ENCODE assay signal across 8 mouse cellular contexts in the genomic region with DNA sequence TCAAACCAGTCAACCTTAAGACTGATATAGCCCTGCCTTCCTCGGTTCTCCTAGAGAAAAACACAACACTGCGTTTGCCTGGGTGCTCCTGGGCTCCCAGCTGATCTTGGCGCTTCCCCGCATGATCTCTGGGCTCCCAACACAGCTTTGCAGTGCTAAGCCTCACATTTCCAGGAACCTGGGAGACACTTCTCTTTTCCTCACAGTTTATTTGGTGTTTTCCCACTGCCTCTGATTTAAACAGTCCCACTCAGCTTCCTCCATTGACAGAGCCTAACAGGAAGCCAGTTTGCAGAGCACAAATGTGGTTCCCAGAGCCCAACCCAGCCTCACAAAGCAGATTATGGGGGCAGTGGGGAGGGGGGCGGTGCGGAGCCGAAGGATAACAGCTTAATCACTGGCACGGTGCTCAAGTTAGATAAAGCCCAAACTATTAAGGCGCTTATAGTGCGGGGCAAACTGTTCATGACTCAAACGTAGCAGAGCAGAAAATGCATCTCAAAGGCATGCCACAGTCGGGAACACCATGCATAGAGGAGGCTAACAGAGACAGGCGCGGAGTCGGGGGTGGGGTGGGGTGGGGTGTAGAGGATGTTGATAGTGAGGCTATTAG. TPM values are rescaled to one million over a fixed set of nuclear protein-coding genes. Genes with fewer than 3 reads are reported as not detected.
DNase-seq lines count a peak whose midpoint lies in the region; ATAC-seq and TF ChIP-seq lines count a peak whose summit lies in the region.
"Had no signal": no experiment of that assay in that cellular context is flagged by ENCODE, and none has a peak within 500 bp of the region (broad histone marks: within the 10 kb centered on the region; RNA-seq: fewer than 3 reads in every experiment).

No protein-coding gene starts in this region.

- TF ChIP-seq CTCF in thymus, adult 2 months (IDR thresholded peaks at IDR 0.05; ENCODE audit: borderline replicate concordance, control insufficient read depth, extremely low read depth, insufficient read depth, low read length, poor library complexity): no peak

- H3K27ac ChIP-seq in limb, embryonic 11.5 days (replicated peaks; ENCODE audit: low read depth, low read length): no peak overlapping the region
- no peak overlapping the region for H3K27ac ChIP-seq in limb, embryonic 10.5 days
- 0 out of 2 replicates have a peak overlapping the region, but pooled peaks have one; percentile 3 for H3K27ac ChIP-seq in forebrain, embryonic 10.5 days
- H3K27ac ChIP-seq in liver, embryonic 11.5 days (ENCODE audit: low read depth, low read length): no peak overlapping the region
- H3K27ac ChIP-seq in stomach, embryonic 15.5 days: no peak overlapping the region
- H3K27ac ChIP-seq in thymus, adult 2 months (ENCODE audit: control insufficient read depth, insufficient read depth, low read length): no peak overlapping the region

- 0 out of 2 replicates have a peak, but pooled peaks cover 4% of the 10 kb centered on the region for H3K27me3 ChIP-seq in limb, embryonic 11.5 days (ENCODE audit: control insufficient read depth, insufficient read depth, low read length)
- peaks cover 6% of the 10 kb centered on the region; the same call in 1 of the 2 replicates for H3K27me3 ChIP-seq in limb, embryonic 10.5 days (ENCODE audit: low read depth, poor library complexity, severe bottlenecking)
- peaks cover 21% of the 10 kb centered on the region for H3K27me3 ChIP-seq in forebrain, embryonic 10.5 days (ENCODE audit: poor library complexity, severe bottlenecking)
- peaks cover 9% of the 10 kb centered on the region for H3K27me3 ChIP-seq in liver, embryonic 11.5 days (replicated peaks; ENCODE audit: control insufficient read depth, insufficient read depth, low read length)
- no peaks in the 10 kb centered on the region for H3K27me3 ChIP-seq in stomach, embryonic 15.5 days (replicated peaks)
- H3K27me3 ChIP-seq in thymus, adult 2 months (ENCODE audit: control insufficient read depth, insufficient read depth, low read length): no peaks in the 10 kb centered on the region

- DNase-seq in limb, embryonic 11.5 days (ENCODE audit: low spot score): no peak
- DNase-seq in limb, embryonic 10.5 days (ENCODE audit: low spot score): no peak
- no peak for DNase-seq in forebrain, embryonic 10.5 days (ENCODE audit: extremely low spot score, low spot score)
- DNase-seq in liver, embryonic 11.5 days (ENCODE audit: low spot score): peak; percentile 38
- DNase-seq in layer of hippocampus, adult 9-10 months (ENCODE audit: low spot score): no peak
- DNase-seq in thymus, adult 2 months: no peak
- DNase-seq: kidney, postnatal 14 days had no signal

- H3K4me1 ChIP-seq in limb, embryonic 11.5 days (ENCODE audit: control insufficient read depth, insufficient read depth, low read length): no peaks in the 10 kb centered on the region
- peaks cover 11% of the 10 kb centered on the region for H3K4me1 ChIP-seq in limb, embryonic 10.5 days
- peaks cover 17% of the 10 kb centered on the region for H3K4me1 ChIP-seq in forebrain, embryonic 10.5 days
- H3K4me1 ChIP-seq in liver, embryonic 11.5 days (replicated peaks; ENCODE audit: control insufficient read depth, insufficient read depth, low read length): peaks cover 4% of the 10 kb centered on the region; the same call in 1 of the 2 replicates
- 0 out of 2 replicates have a peak, but pooled peaks cover 5% of the 10 kb centered on the region for H3K4me1 ChIP-seq in stomach, embryonic 15.5 days
- no peaks in the 10 kb centered on the region for H3K4me1 ChIP-seq in thymus, adult 2 months (replicated peaks; ENCODE audit: control insufficient read depth, insufficient read depth, low read length)

- H3K4me3 ChIP-seq in limb, embryonic 11.5 days (ENCODE audit: low read depth, low read length): no peak overlapping the region
- no peak overlapping the region for H3K4me3 ChIP-seq in limb, embryonic 10.5 days
- peak overlapping the region; percentile 30 for H3K4me3 ChIP-seq in forebrain, embryonic 10.5 days
- H3K4me3 ChIP-seq in liver, embryonic 11.5 days (ENCODE audit: low read depth, low read length): no peak overlapping the region
- no peak overlapping the region for H3K4me3 ChIP-seq in stomach, embryonic 15.5 days (replicated peaks)
- no peak overlapping the region for H3K4me3 ChIP-seq in thymus, adult 2 months (ENCODE audit: control insufficient read depth, insufficient read depth, low read length)

- H3K4me2 ChIP-seq in limb, embryonic 11.5 days (ENCODE audit: low read depth, severe bottlenecking): 0 out of 2 replicates have a peak overlapping the region, but pooled peaks have one; percentile 10
- peak overlapping the region; percentile 41 for H3K4me2 ChIP-seq in liver, embryonic 11.5 days
- peak overlapping the region; percentile 40 for H3K4me2 ChIP-seq in stomach, embryonic 15.5 days

- ATAC-seq in limb, embryonic 11.5 days (ENCODE audit: insufficient number of reproducible peaks, low FRiP score, low TSS enrichment, low read depth): no peak
- peak; percentile 45; the same call in 1 of the 2 replicates for ATAC-seq in liver, embryonic 11.5 days (replicated peaks; ENCODE audit: low FRiP score)
- ATAC-seq in stomach, embryonic 15.5 days (ENCODE audit: insufficient read depth, low FRiP score, low read depth): no peak

- peaks cover 2% of the 10 kb centered on the region; the same call in 1 of the 2 replicates for H3K9me3 ChIP-seq in limb, embryonic 11.5 days (ENCODE audit: control insufficient read depth, low read length)
- H3K9me3 ChIP-seq in limb, embryonic 10.5 days (replicated peaks): no peaks in the 10 kb centered on the region
- no peaks in the 10 kb centered on the region for H3K9me3 ChIP-seq in forebrain, embryonic 10.5 days
- no peaks in the 10 kb centered on the region for H3K9me3 ChIP-seq in liver, embryonic 11.5 days (ENCODE audit: control insufficient read depth, low read length)
- no peaks in the 10 kb centered on the region for H3K9me3 ChIP-seq in stomach, embryonic 15.5 days

- no peaks in the 10 kb centered on the region for H3K36me3 ChIP-seq in limb, embryonic 11.5 days (ENCODE audit: control insufficient read depth, insufficient read depth, low read length)
- H3K36me3 ChIP-seq in limb, embryonic 10.5 days: no peaks in the 10 kb centered on the region
- H3K36me3 ChIP-seq in forebrain, embryonic 10.5 days (replicated peaks): no peaks in the 10 kb centered on the region
- no peaks in the 10 kb centered on the region for H3K36me3 ChIP-seq in liver, embryonic 11.5 days (ENCODE audit: control insufficient read depth, insufficient read depth, low read length)
- H3K36me3 ChIP-seq in stomach, embryonic 15.5 days: no peaks in the 10 kb centered on the region
- H3K36me3 ChIP-seq in thymus, adult 2 months (ENCODE audit: control insufficient read depth, insufficient read depth, low read length): no peaks in the 10 kb centered on the region

- WGBS in limb, embryonic 11.5 days: 26% methylated on average over 15 of the region's 15 CpGs
- WGBS in limb, embryonic 10.5 days: 27% methylated on average over 15 of the region's 15 CpGs
- 14% methylated on average over 15 of the region's 15 CpGs for WGBS in forebrain, embryonic 10.5 days
- 12% methylated on average over 15 of the region's 15 CpGs for WGBS in liver, embryonic 11.5 days
- WGBS in stomach, embryonic 15.5 days: 15% methylated on average over 15 of the region's 15 CpGs
- 15% methylated on average over 15 of the region's 15 CpGs for WGBS in thymus, adult 2 months

- H3K9ac ChIP-seq in limb, embryonic 11.5 days (ENCODE audit: low read length): no peak overlapping the region
- H3K9ac ChIP-seq in liver, embryonic 11.5 days (ENCODE audit: low read depth, low read length): no peak overlapping the region
- H3K9ac ChIP-seq in stomach, embryonic 15.5 days: no peak overlapping the region

- no peak for TF ChIP-seq POLR2A in thymus, adult 2 months (IDR thresholded peaks at IDR 0.05; ENCODE audit: control insufficient read depth, extremely low read depth, insufficient read depth, low read length, poor library complexity)

RNA-seq across cellular contexts. Expression of gene Hpcal4, which starts 20.6 kb away (rescaled TPM):
- polyA plus RNA-seq in limb, embryonic 11.5 days (2014; fragmentation: Nextera tagmentation; extraction: Ambion mirVana): 0.17 and 1.7 TPM in 2 replicates
- polyA plus RNA-seq in limb, embryonic 10.5 days (2016; fragmentation: Nextera tagmentation; extraction: Ambion mirVana): 0.28 and 0.48 TPM in 2 replicates
- polyA plus RNA-seq in forebrain, embryonic 10.5 days (2016; fragmentation: Nextera tagmentation; extraction: Ambion mirVana): 0.30 and 0.73 TPM in 2 replicates
- 0.32 and 0.48 TPM in 2 replicates for polyA plus RNA-seq in liver, embryonic 11.5 days (2014; fragmentation: Nextera tagmentation; extraction: Ambion mirVana)
- polyA plus RNA-seq in stomach, embryonic 15.5 days (2015; fragmentation: Nextera tagmentation; extraction: Ambion mirVana): 3.5 and 3.6 TPM in 2 replicates
- 0.30 and 0.40 TPM in 2 replicates for polyA plus RNA-seq in thymus, adult 2 months (2012; rRNA removed)

RNA-seq across cellular contexts. Expression of gene Ppie, which starts 22.7 kb away (rescaled TPM):
- polyA plus RNA-seq in limb, embryonic 11.5 days (2014; fragmentation: Nextera tagmentation; extraction: Ambion mirVana): 125 and 127 TPM in 2 replicates
- 133 and 144 TPM in 2 replicates for polyA plus RNA-seq in limb, embryonic 10.5 days (2016; fragmentation: Nextera tagmentation; extraction: Ambion mirVana)
- polyA plus RNA-seq in forebrain, embryonic 10.5 days (2016; fragmentation: Nextera tagmentation; extraction: Ambion mirVana): 142 and 145 TPM in 2 replicates
- polyA plus RNA-seq in liver, embryonic 11.5 days (2014; fragmentation: Nextera tagmentation; extraction: Ambion mirVana): 108 and 110 TPM in 2 replicates
- 89.9 and 95.1 TPM in 2 replicates for polyA plus RNA-seq in stomach, embryonic 15.5 days (2015; fragmentation: Nextera tagmentation; extraction: Ambion mirVana)
- polyA plus RNA-seq in thymus, adult 2 months (2012; rRNA removed): 24.8 and 26.1 TPM in 2 replicates

RNA-seq across cellular contexts. Expression of gene Nt5c1a, which starts 38.9 kb away (rescaled TPM):
- not detected in 2 replicates for polyA plus RNA-seq in limb, embryonic 11.5 days (2014; fragmentation: Nextera tagmentation; extraction: Ambion mirVana)
- not detected in 2 replicates for polyA plus RNA-seq in limb, embryonic 10.5 days (2016; fragmentation: Nextera tagmentation; extraction: Ambion mirVana)
- polyA plus RNA-seq in forebrain, embryonic 10.5 days (2016; fragmentation: Nextera tagmentation; extraction: Ambion mirVana): not detected in 2 replicates
- polyA plus RNA-seq in liver, embryonic 11.5 days (2014; fragmentation: Nextera tagmentation; extraction: Ambion mirVana): not detected in 2 replicates
- not detected in 2 replicates for polyA plus RNA-seq in stomach, embryonic 15.5 days (2015; fragmentation: Nextera tagmentation; extraction: Ambion mirVana)
- 0.14 and 1.3 TPM in 2 replicates for polyA plus RNA-seq in thymus, adult 2 months (2012; rRNA removed)

RNA-seq across cellular contexts. Expression of gene Oxct2b, which starts 46.3 kb away (rescaled TPM):
- 0.13 TPM in 1 of 2 replicates, not detected in the other for polyA plus RNA-seq in limb, embryonic 11.5 days (2014; fragmentation: Nextera tagmentation; extraction: Ambion mirVana)
- polyA plus RNA-seq in limb, embryonic 10.5 days (2016; fragmentation: Nextera tagmentation; extraction: Ambion mirVana): not detected in 2 replicates
- 0.10 TPM in 1 of 2 replicates, not detected in the other for polyA plus RNA-seq in forebrain, embryonic 10.5 days (2016; fragmentation: Nextera tagmentation; extraction: Ambion mirVana)
- not detected in 2 replicates for polyA plus RNA-seq in liver, embryonic 11.5 days (2014; fragmentation: Nextera tagmentation; extraction: Ambion mirVana)
- polyA plus RNA-seq in stomach, embryonic 15.5 days (2015; fragmentation: Nextera tagmentation; extraction: Ambion mirVana): 0.18 and 0.30 TPM in 2 replicates
- 0.15 TPM in 1 of 2 replicates, not detected in the other for polyA plus RNA-seq in thymus, adult 2 months (2012; rRNA removed)

RNA-seq across cellular contexts. Expression of gene Bmp8b, which starts 57.4 kb away (rescaled TPM):
- polyA plus RNA-seq in limb, embryonic 11.5 days (2014; fragmentation: Nextera tagmentation; extraction: Ambion mirVana): 0.16 and 0.17 TPM in 2 replicates
- 0.16 and 0.29 TPM in 2 replicates for polyA plus RNA-seq in limb, embryonic 10.5 days (2016; fragmentation: Nextera tagmentation; extraction: Ambion mirVana)
- 0.12 and 0.15 TPM in 2 replicates for polyA plus RNA-seq in forebrain, embryonic 10.5 days (2016; fragmentation: Nextera tagmentation; extraction: Ambion mirVana)
- polyA plus RNA-seq in liver, embryonic 11.5 days (2014; fragmentation: Nextera tagmentation; extraction: Ambion mirVana): 1.7 and 2.2 TPM in 2 replicates
- polyA plus RNA-seq in stomach, embryonic 15.5 days (2015; fragmentation: Nextera tagmentation; extraction: Ambion mirVana): 0.54 and 0.81 TPM in 2 replicates
- polyA plus RNA-seq in thymus, adult 2 months (2012; rRNA removed): 0.05 and 0.17 TPM in 2 replicates
